Mouse (Mus musculus): ENCODE results near the gene Sympk.
A peak's percentile ranks its signal among the peaks of the same experiment; 100 is the strongest.

Sympk gene

DNA sequence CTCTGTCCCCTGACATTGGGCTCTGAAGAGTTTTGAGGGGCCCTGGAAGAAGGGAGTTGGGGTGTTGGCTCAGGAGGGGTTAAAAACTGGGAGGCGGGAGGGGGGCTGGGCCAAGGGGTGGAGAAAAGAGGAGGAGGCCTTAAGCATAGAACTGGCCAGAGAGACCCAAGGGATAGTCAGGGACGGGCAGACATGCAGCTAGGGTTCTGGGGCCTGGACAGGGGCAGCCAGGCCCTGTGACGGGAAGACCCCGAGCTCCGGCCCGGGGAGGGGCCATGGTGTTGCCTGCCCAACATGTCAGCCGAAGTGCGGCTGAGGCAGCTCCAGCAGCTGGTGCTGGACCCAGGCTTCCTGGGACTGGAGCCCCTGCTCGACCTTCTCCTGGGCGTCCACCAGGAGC lies 59.5 kb downstream of the Sympk start, which contains the start of gene Dmpk:
Gene Dmpk, plus strand, starts transcription at position 149 of the 400 bp plus-strand sequence.
- DNase-seq (ENCODE audit: low spot score in 2 of 2), result no peak

DNA sequence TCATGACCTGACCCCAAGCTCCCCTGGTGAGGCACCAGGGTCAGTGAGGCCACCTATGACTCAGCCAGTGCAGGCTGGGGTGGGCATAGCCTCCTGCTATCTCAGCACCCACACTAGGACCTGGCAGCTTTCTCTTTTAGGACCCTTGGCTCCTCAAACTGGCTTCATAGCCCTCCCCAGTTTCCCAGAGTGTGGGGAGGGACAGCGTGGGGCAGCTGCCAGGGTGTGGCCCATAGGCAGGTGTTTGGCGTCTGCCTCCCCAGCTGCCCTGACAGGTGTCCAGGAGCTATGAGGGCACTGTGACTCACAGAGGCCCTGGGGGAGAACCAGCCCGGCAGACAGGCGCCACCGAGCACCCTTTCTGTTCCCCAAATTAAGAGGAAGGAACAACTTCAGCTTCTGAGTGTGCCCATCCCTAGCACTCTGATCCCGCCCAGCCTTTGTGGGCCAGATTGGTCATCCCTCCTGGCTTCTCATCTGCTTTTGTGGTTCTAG lies 60.1 kb downstream of the Sympk start:
- DNase-seq (ENCODE audit: low spot score in 2 of 2), result no peak

DNA sequence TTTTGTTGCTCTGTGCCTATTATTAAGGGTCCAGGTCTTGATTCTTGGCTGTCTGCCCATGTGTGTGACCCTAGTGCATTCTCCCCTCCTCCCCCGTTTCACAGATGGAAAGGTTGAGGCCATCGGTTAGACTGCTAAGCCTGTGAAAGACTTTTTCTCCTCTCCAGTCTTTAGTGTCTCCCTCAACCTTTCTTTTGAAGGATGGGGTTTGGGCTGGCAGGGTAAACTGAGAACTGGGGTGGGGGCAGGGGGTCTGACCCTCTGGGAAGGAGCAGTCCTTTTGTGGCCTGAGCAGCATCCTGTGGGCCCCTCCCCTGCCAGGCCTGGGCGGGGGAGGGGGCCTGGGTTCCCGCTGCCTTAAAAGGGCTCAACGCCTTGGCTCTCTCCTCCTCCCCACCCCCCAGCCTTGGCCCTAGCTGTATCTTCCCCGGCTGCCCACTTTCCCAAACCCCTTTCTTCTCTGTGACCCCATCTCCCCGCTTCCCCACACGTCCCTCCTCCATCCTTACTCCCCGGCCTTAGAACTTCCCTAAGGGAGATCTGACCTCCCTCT lies 60.8 kb downstream of the Sympk start:
- no peak for DNase-seq (ENCODE audit: low spot score in 2 of 2)

DNA sequence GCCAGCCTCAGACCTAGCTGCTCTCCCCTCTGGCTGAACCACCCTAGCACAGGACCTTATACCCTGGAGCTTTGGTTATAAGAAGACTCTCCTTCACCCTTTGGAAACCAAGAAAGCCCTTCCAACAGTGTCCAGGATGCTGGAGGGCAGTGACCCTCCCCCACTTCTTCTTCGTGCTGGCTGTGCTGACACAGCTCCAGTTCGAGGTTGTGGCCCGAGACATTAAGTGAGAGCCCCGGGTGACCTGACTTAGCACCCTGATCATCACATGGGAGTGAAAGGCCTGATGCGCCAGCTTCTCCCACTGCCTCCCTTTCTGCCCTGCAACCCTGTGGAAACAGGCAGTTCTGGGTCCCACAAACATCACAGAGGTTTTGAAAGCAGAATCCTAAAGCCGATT lies 61.3 kb downstream of the Sympk start:
- no peak for DNase-seq (ENCODE audit: low spot score in 2 of 2)

DNA sequence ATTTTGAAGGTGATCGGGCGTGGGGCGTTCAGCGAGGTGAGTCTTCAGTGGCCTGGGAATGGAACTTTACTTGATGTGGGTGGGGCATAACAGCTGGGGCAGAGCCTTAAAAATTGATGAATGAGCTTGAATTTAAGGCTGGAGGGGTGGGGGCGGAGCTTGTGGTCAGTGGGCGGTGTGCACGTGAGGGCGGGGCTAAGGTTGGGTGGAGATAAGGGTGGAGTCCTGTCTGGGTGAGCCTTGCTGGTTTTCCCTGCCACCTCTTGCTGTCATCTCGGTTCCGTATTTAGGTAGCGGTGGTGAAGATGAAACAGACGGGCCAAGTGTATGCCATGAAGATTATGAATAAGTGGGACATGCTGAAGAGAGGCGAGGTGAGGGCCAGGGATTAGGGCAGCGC lies 61.9 kb downstream of the Sympk start:
- no peak for DNase-seq (ENCODE audit: low spot score in 2 of 2)

DNA sequence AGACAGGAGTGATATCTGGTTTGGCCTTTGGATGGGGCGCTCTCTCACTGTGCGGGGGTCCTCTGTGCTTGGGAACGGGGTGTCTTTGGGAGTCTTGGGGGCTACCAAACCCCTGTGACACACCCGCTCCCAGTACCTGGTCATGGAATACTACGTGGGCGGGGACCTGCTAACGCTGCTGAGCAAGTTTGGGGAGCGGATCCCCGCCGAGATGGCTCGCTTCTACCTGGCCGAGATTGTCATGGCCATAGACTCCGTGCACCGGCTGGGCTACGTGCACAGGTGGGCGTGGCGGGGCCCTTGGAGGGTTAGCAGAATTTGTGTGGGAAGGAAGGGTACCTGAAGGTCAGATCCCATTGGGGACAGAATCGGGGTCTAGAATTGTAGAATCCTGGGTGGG lies 62.6 kb downstream of the Sympk start:
- no peak for DNase-seq (ENCODE audit: low spot score in 2 of 2)

DNA sequence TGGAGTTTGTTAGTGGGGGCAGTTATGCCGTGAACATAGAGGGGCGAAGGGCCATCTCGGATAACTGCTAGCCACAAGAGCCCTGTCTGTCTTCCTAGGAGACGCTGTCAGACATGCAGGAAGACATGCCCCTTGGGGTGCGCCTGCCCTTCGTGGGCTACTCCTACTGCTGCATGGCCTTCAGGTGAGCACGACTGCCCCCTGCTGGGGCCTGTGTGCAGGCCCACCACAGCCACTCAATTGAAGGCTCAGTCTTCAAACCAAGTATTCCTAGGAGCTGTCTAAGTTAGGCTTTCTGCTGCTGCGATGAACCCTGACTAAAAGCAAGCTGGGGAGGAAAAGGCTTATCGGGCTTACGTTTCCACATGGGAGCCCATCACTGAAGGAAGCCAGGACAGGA lies 64.6 kb downstream of the Sympk start:
- DNase-seq (ENCODE audit: low spot score in 2 of 2), result peak in 1 of 2 experiments; percentile 60

DNA sequence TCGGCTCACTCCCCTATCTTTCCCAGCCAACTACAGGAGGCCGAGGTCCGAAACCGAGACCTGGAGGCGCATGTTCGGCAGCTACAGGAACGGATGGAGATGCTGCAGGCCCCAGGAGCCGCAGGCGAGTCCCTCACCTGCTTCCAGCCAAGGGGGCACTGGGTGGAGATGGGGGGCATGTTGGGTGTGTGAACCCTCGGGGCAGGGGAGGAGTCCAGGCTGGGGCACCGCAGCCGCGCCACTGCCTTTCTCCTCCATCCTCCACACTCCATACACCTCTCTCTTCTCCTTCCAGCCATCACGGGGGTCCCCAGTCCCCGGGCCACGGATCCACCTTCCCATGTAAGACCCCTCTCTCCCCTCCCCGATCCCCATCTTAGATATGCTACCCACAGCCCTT lies 67.7 kb downstream of the Sympk start:
- DNase-seq (ENCODE audit: low spot score in 2 of 2), result no peak

DNA sequence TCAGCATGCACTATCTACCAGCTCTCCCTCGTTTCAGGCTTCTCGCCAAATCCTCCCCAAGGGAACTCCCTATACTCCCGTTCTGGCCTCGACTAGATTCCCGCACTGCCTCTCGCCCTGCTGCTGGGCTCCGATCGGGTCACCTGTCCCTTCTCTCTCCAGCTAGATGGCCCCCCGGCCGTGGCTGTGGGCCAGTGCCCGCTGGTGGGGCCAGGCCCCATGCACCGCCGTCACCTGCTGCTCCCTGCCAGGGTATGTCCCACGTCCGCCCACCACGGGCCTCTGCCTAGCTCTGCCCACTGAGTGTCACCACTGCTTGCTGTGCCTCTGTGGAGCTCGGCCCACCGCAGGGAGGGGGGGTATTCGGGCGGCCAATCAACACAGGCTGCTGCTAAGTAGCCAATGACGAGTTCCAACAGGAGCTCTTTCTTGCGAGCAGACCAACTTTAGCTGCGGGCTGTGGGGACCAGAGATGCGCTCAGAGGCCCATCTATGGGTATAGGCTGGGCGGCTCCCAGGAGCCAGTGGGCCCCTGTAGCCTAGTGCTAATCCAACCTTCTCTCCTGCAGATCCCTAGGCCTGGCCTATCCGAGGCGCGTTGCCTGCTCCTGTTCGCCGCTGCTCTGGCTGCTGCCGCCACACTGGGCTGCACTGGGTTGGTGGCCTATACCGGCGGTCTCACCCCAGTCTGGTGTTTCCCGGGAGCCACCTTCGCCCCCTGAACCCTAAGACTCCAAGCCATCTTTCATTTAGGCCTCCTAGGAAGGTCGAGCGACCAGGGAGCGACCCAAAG lies 68.4 kb downstream of the Sympk start:
- peak in 1 of 2 experiments; percentile 46 for DNase-seq (ENCODE audit: low spot score in 2 of 2)

DNA sequence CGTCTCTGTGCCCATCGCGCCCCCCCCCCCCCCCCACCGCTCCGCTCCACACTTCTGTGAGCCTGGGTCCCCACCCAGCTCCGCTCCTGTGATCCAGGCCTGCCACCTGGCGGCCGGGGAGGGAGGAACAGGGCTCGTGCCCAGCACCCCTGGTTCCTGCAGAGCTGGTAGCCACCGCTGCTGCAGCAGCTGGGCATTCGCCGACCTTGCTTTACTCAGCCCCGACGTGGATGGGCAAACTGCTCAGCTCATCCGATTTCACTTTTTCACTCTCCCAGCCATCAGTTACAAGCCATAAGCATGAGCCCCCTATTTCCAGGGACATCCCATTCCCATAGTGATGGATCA lies 69.0 kb downstream of the Sympk start:
- DNase-seq (ENCODE audit: low spot score in 2 of 2), result peak; percentile 63 to 85

DNA sequence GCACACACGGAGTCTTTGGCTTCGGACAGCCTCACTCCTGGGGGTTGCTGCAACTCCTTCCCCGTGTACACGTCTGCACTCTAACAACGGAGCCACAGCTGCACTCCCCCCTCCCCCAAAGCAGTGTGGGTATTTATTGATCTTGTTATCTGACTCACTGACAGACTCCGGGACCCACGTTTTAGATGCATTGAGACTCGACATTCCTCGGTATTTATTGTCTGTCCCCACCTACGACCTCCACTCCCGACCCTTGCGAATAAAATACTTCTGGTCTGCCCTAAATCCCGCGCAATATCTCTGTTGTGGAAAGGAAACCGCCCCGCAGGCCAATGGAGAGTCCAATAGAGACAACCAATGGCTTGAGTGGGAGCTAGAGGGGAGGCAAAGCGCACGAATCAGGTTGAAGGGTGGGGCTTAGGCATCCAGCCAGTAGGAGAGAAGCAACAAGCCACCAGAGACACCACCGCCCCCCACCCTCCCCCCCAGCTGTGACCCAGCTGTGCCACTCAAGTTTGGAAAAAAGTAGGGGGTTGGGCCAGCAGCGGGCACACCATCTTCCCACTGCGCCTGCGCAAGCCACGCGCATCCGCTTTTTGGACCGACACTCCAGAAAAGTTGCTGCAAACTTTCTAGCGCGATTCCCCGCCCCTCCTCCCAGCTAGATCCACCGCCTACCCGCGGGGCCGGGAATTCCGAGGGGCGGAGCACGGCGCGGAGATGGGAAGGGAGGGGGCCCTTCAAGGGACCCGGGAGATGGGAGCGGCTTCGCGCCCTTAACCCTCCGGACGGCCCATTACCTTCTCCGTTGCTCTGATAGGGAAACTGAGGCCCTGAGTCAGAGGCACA lies 69.6 kb downstream of the Sympk start:
- peak; percentile 74 to 83 for DNase-seq (ENCODE audit: low spot score in 2 of 2)

DNA sequence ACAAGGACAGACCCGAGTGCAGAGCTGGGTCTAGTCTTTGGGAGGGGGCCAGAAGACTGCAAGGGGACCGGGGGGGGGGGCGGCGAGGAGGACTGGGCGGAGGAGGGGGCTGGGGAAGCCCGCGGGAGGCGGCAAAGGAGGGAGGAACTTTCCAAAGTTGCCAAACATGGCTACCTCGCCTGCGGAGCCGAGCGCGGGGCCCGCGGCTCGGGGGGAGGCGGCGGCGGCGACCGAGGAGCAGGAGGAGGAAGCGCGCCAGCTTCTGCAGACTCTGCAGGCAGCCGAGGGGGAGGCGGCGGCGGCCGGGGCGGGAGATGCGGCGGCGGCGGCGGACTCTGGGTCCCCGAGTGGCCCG lies 70.3 kb downstream of the Sympk start, which contains the start of gene Six5:
Gene Six5, plus strand, starts transcription at position 124 of the 355 bp plus-strand sequence.
- peak in 1 of 2 experiments; percentile 44 for DNase-seq (ENCODE audit: low spot score in 2 of 2)

DNA sequence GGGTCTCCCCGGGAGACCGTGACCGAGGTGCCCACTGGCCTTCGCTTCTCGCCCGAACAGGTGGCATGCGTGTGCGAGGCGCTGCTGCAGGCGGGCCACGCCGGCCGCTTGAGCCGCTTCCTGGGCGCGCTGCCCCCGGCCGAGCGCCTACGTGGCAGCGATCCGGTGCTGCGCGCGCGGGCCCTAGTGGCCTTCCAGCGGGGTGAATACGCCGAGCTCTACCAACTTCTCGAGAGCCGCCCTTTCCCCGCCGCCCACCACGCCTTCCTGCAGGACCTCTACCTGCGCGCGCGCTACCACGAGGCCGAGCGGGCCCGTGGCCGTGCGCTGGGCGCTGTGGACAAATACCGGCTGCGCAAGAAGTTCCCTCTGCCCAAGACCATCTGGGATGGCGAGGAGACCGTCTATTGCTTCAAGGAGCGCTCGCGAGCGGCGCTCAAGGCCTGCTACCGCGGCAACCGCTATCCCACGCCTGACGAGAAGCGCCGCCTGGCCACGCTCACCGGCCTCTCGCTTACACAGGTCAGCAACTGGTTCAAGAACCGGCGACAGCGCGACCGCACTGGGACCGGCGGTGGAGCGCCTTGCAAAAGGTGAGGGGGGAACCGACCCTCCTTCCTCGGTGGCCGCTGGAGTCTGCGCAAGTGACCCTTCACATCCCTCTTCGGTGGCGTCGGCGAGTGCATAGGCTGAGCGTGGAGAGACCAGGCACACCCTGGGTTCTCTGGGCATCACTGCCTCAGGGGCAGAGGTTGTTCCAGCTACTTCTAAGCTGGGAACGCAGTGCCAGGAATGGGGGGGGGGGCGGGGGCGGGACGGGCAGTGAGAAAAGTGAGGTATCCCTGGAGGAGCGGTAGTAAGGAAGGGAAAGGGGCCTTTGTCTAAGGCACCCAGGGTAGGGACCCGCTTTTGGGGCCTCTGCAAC lies 70.9 kb downstream of the Sympk start:
- DNase-seq (ENCODE audit: low spot score in 2 of 2), result peak in 1 of 2 experiments; percentile 47

DNA sequence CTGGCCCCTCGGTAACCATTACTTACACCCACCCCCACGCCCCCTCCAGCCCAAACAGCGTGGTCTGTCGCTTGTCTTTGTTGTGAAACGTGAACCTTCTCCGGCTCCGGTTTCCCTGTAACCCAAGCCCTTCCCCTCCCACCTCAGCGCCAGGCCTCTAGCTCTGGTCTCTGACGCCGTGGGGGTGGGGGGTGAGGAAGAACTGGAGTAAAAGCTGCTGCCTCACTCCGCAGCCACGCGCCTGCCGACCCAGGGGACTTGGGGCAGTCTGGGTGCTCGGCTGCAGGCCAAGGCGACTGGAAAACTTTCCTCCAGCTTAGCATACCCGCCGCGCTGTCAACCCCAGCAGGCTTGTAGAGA lies 71.6 kb downstream of the Sympk start:
- peak in 1 of 2 experiments; percentile 31 for DNase-seq (ENCODE audit: low spot score in 2 of 2)

DNA sequence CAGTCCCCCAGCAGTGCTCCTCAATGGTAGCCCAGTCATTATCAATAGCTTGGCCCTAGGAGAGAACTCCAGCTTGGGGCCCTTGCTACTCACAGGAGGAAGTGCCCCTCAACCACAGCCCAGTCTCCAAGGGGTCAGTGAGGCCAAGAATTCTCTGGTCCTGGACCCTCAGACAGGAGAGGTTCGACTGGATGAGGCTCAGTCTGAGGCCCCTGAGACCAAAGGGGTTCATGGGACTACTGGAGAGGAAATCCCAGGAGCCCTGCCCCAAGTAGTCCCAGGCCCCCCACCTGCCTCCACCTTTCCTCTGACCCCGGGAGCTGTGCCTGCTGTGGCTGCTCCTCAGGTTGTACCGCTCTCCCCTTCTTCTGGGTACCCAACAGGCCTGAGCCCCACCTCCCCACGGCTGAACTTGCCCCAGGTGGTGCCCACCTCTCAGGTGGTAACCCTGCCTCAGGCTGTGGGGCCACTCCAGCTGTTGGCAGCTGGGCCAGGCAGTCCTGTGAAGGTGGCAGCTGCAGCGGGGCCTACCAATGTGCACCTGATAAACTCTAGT lies 72.3 kb downstream of the Sympk start:
- DNase-seq (ENCODE audit: low spot score in 2 of 2), result no peak

DNA sequence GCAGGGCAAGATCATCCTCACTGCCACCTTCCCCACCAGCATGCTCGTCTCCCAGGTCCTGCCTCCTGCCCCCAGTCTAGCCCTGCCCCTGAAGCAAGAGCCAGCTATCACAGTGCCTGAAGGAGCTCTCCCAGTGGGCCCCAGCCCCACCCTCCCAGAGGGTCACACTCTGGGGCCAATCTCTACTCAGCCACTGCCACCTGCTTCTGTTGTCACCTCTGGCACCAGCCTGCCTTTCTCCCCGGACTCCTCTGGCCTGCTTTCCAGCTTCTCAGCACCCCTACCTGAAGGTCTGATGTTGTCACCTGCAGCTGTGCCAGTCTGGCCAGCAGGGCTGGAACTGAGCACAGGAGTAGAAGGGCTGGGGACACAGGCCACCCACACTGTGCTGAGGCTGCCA lies 73.0 kb downstream of the Sympk start:
- DNase-seq (ENCODE audit: low spot score in 2 of 2), result no peak

DNA sequence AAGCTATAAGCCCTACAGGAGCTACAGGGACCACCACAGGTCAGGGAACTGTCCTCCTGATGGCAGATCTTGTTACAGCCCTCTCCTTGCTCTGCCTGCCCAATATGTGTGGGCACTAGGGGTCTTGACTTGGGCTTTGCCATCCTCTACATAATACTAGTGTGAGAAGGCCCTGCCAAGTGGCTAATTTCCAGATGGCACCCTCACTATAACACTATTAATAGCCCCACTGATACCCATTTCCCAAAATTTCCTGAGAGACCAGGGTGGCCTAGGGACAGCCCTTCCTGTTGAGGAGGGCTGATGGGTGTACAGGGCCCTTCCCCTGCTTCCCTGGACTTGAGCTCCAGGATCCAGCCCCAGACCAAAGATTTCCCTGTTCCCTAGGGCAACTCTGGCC lies 73.7 kb downstream of the Sympk start:
- DNase-seq (ENCODE audit: low spot score in 2 of 2), result no peak

DNA sequence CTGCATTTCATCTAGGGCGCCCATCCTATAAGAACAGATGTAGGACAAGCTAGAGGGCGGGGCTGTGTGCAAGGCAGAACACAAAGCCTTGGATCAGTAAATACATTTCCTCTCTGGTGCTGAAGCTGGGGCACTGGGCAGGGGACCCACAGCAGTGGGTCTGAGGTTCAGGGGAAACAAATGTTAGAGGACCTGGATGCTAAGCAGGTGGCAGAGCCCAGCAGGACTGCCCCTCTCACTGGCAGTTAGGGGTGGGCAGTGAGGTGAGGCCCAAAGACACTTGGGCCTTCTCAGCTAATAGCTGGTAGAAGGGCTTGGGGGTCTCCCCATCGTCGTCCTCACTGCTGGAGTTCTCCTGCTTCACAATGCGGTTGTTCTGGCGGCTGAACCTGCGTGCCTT lies 74.6 kb downstream of the Sympk start:
- DNase-seq (ENCODE audit: low spot score in 2 of 2), result no peak

DNA sequence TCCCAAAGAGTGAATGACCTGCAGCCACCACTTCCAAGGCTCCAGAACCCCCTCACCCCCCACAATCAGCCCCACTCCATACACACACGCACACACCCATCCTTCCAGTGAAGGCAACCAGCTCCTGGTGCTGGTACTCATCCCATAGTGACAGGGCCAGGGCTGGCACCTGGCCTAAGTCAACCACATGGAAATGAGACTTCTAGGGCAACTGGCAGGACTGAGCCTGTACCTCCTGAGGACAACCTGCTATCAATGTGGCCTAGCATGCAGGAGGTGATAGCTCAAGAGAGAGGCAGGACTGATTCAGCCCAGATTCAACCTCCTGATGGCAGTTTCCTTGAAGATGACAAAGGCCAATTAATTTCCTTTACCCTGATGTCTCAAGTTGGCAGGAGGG lies 76.1 kb downstream of the Sympk start:
- DNase-seq (ENCODE audit: low spot score in 2 of 2), result no peak

DNA sequence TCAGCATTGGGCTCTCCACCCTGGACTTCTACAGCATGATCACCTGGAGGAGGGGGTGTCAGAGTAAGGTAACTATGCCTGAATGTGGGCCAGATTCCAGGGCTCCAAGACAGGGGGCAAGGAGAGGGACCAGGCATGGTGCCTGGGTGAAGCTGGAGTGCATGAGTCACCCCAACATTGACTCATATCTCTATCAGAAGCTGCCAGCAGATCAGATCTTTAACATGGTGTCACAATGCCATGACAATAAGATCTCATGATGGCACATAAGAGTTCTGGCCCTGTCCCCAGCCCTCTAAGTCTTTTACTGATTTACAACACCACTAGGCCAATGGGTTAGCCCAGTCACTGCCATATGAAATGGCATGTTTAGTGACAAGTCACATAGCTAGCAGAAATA lies 79.6 kb downstream of the Sympk start:
- DNase-seq (ENCODE audit: low spot score in 2 of 2), result no peak
